Mouse (Mus musculus) heart, adult 2 months (tissue): ENCODE measurements at regions not wholly inside any gene's neighbourhood (a gene's known extent, or its start where the extent isn't known, plus 50 kb on each side); places are given as distances from the start of the nearest gene placed in this dataset.

Experiments used
- CTCF ChIP-seq: fragments of 200-600 bp; IDR thresholded peaks from 2 replicates; pipeline ENCODE4 v1.8.1; 2022; ENCODE audit warnings: antibody characterized with exemption, mild to moderate bottlenecking, moderate library complexity
- EP300 ChIP-seq: fragments of 200-500 bp; IDR thresholded peaks from 2 replicates; pipeline ENCODE4 v1.6.1; 2011; ENCODE audit warnings: low read depth, low read length, control low read depth; ENCODE audit not compliant: insufficient read depth
- POLR2A ChIP-seq: fragments of 200-500 bp; IDR thresholded peaks from 2 replicates; pipeline ENCODE4 v1.6.1; 2011; ENCODE audit warnings: mild to moderate bottlenecking, low read depth, low read length, control low read depth; ENCODE audit not compliant: insufficient read depth

GRCm38 (mm10) chr10:68965271-68965670, 186.0 kb upstream of the Rhobtb1 start:
- TF ChIP-seq CTCF (no peak), POLR2A (no peak), EP300 (no peak)
